Mouse (Mus musculus): ENCODE measurements around the gene Abcb4.
"Not testable (repeated sequence)": the region's sequence is repeated elsewhere in the genome, so short reads cannot be mapped to it uniquely, and the experiment has no call there.

- not testable (repeated sequence) for TF ChIP-seq CTCF, EP300 (IDR thresholded peaks at IDR 0.05; ENCODE audit: low read depth)
Observed at GRCm38 (mm10) chr5:8941266-8941665, 47.7 kb downstream of the Abcb4 start.
